Mouse (Mus musculus): Measurements from ENCODE around the gene Arl1.
A peak's percentile ranks its signal among the peaks of the same experiment; 100 is the strongest.
"Not testable (repeated sequence)": the region's sequence is repeated elsewhere in the genome, so short reads cannot be mapped to it uniquely, and the experiment has no call there.

Arl1 gene

DNA sequence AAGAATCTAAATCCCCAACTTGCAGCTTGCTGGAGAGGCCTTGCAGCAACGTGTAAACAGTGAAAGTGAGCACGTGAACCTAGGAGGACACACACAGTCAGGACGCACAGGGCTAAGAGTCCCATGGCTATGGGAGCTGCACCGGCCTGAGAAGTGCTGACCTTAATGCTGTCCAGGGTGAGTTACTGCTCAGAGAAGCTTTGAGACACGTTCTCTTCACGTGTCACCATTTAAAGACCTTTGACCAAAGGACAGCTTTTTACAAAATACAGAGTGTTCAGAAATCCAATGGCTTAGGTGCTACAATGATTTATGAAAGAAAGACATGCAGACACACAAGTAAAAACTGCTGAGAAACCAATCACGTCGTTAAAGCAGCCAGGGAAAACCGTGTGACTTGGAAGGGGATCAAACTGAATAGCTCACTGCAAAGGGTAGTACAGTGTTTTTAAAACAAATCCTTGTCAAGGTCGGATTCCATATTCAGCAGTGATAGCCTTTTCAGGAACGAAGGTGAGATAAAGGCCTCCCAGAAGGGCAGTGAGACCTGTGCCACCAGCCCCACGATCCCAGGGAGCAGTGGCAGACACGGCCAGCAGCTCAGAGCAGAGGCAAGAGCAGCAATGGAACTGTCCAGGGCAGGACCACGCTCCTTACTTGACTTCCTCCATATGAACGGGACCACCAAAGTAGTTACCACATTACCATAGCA is 34.9 kb downstream of the Arl1 start:
- DNase-seq, result peak; percentile 66

- DNase-seq, result no peak
Observed at GRCm38 (mm10) chr10:88768961-88769360, 38.3 kb downstream of the Arl1 start.

DNA sequence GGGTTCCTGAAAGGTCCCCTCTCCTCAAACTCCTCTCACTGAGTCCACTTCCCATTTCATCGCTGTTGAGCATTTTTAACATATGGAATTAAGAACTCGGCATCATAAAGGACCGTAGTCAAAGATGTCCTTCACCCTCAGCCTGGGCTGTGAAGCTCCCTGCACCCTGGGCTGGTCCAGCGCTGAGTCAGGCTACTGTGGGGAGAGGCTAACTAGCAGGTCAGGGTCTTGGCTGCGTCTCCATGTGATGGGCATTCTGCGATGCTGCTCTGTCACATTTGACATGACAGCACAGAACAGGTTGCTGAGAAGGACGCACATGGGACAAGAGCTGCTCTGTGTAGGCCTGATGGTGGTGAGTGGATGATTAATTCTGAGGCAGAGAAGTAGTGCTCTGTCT is 39.0 kb downstream of the Arl1 start:
- DNase-seq, result no peak

DNA sequence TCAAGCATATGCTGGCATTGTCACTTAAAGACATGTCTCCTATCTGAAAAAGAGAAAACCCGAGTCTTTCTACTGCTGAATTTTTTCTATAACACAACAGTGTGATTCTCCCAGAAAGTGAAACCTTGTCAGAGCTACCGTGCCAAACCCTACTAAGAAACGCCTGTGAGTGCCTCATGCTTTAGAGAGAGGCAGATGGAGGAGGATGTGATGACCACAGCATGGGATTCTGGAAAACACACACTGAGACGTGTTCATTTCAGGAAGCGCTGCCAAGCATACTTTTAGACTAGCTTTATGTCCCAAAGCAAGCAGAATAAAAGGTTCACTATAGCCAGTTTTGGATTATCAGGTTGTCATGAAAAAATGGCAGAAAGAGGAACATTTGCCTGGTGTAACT is 42.3 kb downstream of the Arl1 start:
- not testable (repeated sequence) for DNase-seq

DNA sequence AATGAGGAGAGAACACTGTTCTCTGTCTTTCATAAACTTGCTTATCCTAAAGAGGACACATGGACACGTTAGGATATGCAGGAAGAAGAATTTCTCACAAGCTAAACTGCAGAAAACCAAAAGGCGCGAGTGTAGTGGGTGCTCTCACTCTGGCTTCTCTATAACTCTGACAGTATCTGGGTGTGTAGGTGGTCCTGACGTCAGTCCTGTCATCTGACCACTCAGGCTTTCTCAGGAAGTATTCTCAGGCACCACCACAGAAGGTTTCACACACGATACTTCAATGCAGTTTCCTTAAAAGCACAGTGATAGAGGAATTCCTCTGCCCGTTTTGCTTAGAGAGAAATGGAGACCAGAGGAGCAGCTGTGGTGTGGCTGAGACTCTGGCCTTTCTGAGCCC is 45.5 kb downstream of the Arl1 start:
- DNase-seq, result no peak

- DNase-seq, result no peak
Observed at GRCm38 (mm10) chr10:88780716-88781115, 50.1 kb downstream of the Arl1 start.

GRCm38 (mm10) chr10:88783135-88783534 is 52.5 kb downstream of the Arl1 start:
- DNase-seq, result not testable (repeated sequence)

DNA sequence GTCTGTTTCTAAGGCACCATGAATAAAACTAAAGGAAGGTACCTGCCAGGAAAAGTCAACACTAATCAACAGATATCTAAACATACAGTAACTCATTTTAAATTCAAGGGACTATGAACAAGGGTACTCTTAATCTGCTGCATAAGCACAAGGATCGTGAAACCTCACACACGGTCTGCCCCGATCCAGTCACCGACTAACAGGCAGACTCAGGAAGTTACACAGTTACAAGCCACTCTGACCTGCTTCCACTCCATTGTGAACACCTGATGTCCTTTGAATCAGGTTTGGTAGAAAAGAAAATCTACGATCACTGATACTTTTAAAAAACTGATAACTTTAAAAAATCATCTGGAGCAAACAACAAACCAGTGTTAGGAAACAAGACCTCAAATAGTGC is 53.3 kb downstream of the Arl1 start:
- peak; percentile 66 for DNase-seq

DNA sequence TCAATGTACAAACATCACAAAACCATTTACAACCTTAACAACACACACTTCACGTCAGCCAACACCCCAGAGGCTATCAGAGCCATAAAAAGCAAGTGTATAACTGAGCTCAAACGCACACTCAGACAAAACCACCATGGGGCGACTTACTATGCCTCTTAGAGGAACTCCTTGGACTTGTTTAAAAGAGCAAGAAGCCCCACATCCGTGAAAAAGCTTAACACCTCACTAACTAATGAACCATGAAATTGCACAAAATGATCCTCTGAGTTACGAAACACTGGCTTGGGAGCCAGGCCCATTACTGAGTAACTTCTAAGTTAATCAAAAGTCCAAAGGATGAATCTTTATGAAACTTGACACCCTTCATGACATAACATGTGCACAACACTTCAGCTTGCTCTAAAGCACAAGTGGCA is 53.9 kb downstream of the Arl1 start:
- DNase-seq, result peak; percentile 70

GRCm38 (mm10) chr10:88793671-88794070 is 63.0 kb downstream of the Arl1 start:
- DNase-seq, result no peak
